Mouse (Mus musculus): ENCODE data around the gene Vapb.
A peak's percentile ranks its signal among the peaks of the same experiment; 100 is the strongest.
"Not testable (repeated sequence)": the region's sequence is repeated elsewhere in the genome, so short reads cannot be mapped to it uniquely, and the experiment has no call there.

The Vapb gene

GRCm38 (mm10) chr2:173737222-173737989, at the start of gene Vapb:
Gene Vapb (plus strand): TSS chr2:173737511.
- DNase-seq, result peak; percentile 97

- no peak for DNase-seq
Observed at GRCm38 (mm10) chr2:173689835-173690234, 47.5 kb upstream of the Vapb start.

GRCm38 (mm10) chr2:173691748-173692147, 45.6 kb upstream of the Vapb start:
- no peak for DNase-seq

GRCm38 (mm10) chr2:173692693-173693092, 44.6 kb upstream of the Vapb start:
- no peak for DNase-seq

DNA sequence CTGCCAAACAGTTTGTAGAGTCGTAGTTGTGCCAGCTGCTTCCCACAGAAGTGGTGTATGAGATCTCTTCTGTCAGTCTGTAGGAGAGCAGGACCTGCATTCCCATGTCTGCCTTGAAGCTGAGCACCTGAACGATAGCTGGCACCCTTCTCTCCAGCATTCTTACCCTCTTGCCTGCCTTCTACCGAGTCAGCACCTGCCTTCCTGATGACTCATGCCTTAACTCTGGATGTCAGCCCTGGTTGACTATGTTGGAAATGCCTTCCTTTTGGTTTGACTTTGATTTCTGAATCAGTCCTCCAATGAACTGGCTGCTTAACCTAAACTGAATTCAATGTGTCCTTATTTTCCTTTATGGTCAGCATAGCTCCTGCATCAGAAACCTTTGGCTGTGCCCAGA, 38.5 kb upstream of the Vapb start:
- no peak for DNase-seq

DNA sequence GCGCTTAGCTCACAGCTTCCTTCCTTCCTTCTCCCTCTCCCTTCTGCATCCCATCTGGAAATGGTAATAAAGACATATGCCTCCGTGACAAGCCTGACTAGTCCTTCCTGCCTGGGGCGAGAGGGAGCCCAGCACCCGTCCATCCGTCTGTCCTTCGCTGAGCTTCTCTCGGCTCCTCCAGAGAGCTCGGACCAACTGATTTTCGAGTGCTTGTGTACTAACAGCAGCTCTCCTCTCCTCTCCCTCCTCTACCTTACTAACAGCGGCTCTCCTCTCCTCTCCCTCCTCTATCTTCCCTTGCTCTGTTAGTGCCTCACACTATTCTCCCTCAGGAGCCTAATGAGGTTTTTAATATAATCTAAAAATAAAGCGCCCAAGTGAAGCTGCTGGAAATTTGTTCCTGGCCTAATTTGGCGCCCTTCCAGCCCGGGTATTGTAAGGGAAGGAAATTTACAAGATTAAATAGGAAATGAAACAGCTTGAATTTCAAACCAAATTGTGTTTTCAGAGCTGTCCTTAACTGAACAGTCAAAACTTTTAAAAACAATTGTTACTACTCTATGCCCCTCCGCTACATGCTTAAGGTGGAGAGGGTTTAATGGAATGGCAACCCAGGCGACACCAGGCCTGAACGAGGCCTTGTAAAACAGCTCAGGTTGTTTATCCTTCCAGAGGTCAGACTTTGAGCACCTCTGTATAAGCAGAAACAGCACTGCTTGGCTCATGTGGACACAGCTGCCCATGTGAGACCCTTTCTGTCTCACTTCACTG, 35.0 kb upstream of the Vapb start:
- DNase-seq, result no peak

DNA sequence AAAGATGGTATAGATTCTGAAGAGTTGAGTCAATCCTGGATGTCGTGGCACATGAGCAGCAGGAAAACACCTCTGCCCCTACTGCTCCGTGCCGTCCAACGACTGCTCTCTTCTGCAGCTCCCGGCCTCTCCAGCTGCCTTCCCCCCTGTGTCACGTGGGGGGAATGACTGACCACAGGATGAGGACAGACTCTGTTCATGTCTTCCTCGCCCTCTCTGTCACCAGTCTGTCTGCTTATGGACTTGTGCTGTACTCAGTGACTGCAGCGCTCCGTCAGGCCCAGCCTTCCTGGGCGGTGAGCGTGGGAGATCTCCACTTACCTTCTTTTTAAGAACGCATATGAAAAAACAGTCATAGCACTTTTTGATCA, 34.5 kb upstream of the Vapb start:
- DNase-seq, result no peak

- no peak for DNase-seq
Observed at GRCm38 (mm10) chr2:173705827-173706551, 31.3 kb upstream of the Vapb start.

DNA sequence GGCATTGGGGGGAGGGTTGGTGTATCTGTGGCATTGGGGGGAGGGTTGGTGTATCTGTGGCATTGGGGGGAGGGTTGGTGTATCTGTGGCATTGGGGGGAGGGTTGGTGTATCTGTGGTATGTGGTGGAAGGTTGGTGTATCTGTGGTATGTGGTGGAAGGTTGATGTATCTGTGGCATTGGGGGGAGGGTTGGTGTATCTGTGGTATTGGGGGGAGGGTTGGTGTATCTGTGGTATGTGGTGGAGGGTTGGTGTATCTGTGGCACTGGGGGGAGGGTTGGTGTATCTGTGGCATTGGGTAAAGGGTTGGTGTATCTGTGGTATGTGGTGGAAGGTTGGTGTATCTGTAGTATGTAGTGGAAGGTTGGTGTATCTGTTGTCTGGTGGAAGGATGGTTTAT, 29.7 kb upstream of the Vapb start:
- DNase-seq, result not testable (repeated sequence)

DNA sequence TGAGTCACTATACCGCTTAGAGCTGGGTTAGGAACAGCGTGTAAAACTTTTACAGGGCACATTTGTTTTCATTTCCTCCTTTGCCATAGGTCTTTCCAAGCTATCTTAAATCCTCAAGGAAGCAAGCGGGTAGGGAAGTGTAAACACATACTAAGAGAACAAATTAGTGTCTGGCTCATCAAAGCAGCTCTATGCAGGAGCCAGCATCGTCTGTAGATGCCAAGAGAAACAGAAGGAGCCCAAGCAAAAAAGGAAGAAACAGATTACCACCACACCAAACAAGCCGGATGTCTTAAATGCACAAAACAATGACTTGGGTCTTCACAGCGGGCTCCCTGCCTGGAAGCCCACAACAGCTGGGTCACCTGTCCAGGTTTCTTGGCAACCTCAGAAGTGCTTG, 27.1 kb upstream of the Vapb start:
- no peak for DNase-seq

GRCm38 (mm10) chr2:173712656-173713055, 24.7 kb upstream of the Vapb start:
- no peak for DNase-seq

DNA sequence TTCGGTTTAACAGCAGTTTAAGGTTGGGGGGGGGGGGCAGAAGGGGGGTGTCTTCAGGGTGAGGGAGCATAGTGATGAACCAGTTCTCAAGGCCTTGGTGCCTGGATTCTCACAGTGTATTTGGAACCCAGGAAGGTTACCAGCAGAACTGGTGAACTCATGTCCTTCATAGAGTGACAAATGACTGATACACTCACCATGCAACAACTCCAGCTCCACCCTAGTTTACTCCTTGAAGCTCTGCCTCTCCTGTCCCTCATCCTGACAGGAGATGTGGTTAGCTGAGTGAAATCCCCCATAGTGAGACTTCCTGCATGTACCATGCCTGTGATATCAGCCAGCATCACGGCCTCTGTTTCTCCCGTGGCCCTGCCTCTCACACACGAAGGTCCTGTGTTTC, 24.1 kb upstream of the Vapb start:
- no peak for DNase-seq

DNA sequence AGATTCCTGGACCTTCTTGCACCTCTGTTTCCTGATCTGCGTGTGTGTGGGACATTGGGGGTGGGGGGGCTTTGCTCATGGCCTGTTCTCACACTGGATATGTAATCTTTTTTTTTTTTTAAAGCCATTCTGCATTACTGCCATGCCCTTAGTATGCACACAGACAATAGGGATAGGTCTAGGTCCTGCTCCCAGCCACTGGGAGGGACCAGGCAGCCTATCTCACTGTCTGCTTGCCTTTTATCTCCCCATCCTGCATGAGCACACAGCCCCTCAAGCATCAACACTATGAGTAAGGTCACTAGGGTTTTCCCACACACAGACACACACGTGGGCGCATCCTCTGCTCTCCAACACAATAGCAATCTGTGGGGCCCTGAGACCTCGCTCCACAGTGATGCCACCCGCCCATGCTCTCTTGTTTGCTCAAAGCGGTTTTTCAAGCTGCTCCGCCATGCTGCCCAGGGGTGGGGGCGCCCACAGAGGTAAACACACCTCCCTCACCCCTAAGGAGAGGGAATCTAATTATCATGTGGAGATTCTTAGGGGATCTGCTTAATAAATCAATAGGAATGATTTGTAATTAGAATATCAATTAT, 22.6 kb upstream of the Vapb start:
- no peak for DNase-seq

GRCm38 (mm10) chr2:173716966-173717365, 20.3 kb upstream of the Vapb start:
- no peak for DNase-seq

- not testable (repeated sequence) for DNase-seq
Observed at GRCm38 (mm10) chr2:173719115-173719514, 18.2 kb upstream of the Vapb start, which contains the start of gene 1700010B08Rik. Gene 1700010B08Rik (plus strand): TSS chr2:173719415.

GRCm38 (mm10) chr2:173722251-173722857, 15.0 kb upstream of the Vapb start:
- DNase-seq, result no peak

GRCm38 (mm10) chr2:173724382-173724781, 12.9 kb upstream of the Vapb start:
- DNase-seq, result no peak

DNA sequence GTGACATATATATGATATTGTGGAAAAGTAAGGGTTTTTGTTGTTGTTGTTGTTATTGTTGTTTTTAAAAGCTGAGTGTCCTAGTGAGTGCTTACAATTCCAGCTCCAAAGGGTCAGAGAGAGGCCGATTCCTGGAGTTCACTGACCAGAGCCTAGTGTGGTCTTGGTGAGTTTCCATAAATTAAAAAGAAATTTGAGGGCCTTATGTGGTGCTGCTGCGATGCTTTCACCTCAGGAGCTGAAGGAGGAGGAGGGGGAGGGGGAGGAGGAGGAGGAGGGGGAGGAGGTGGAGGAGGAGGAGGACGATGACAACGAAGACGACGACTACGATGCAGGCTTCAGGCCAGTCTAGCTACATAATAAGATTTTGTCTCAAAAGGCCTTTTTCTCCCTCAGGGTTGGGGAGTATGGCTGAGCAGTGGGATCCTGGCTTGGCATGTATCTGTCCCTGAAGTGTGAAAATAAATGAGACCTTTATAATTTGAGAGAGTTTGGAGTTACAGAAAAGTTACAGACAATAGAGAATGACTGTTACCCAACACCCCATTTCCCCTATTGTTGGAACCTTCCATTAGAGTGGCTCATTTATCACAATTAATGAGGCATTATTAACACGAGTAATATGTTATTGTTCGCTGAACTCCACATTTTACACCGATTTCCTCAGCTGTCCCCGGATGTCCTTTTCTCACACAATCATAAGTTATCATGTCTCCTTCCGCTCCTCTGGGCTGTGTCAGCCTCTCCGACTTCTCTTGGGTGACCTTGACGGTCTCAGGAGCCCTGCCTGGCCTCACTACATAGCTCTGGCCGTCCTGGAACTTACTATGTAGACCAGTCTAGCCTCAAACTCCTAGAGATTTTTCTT, 12.1 kb upstream of the Vapb start:
- no peak for DNase-seq

- no peak for DNase-seq
Observed at GRCm38 (mm10) chr2:173725819-173726218, 11.5 kb upstream of the Vapb start.

GRCm38 (mm10) chr2:173730444-173730966, 6.8 kb upstream of the Vapb start:
- no peak for DNase-seq

- no peak for DNase-seq
Observed at GRCm38 (mm10) chr2:173734426-173734825, 2.9 kb upstream of the Vapb start.

All from thymus, adult 18-20 months (tissue).